Mouse (Mus musculus) layer of hippocampus, adult 8-10 months (tissue): ENCODE results near the gene Cct2. TPM values are rescaled to one million over a fixed set of nuclear protein-coding genes. Genes with fewer than 3 reads are reported as not detected.
"Not testable (repeated sequence)": the region's sequence is repeated elsewhere in the genome, so short reads cannot be mapped to it uniquely, and the experiment has no call there.

Experiments used
- DNase-seq, 2 experiments: peaks; one replicate each; pipeline ENCODE4 v3.0.0; 2022; ENCODE audit warnings: low spot score in 2 of 2
- total RNA-seq, 4 experiments: library from RNA; stranded (reverse); gene quantifications; 2 replicates each; pipeline ENCODE4 v1.2.4; 2022

Gene Cct2
- total RNA-seq, 4 experiments from 2014 or later: 161 to 170 (median 162) TPM

DNA sequence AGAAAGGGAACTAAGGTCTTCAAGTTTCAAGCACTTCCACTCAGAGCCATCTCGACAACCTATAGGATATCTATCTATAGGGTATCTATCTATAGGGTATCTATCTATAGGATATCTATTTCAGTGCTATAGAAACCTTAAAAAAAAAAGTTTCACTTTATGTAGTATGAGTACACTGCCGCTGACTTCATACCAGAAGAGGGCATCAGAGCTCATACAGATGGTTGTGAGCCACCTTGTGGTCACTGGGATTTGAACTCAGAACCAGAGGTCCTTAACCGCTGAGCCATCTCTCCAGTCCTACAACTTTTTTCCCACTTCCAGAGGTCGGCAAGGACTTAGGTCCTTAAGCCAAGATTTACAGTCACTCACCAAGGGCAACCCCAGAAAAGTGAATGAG is 7.9 kb downstream of the Cct2 start:
- no peak for DNase-seq

DNA sequence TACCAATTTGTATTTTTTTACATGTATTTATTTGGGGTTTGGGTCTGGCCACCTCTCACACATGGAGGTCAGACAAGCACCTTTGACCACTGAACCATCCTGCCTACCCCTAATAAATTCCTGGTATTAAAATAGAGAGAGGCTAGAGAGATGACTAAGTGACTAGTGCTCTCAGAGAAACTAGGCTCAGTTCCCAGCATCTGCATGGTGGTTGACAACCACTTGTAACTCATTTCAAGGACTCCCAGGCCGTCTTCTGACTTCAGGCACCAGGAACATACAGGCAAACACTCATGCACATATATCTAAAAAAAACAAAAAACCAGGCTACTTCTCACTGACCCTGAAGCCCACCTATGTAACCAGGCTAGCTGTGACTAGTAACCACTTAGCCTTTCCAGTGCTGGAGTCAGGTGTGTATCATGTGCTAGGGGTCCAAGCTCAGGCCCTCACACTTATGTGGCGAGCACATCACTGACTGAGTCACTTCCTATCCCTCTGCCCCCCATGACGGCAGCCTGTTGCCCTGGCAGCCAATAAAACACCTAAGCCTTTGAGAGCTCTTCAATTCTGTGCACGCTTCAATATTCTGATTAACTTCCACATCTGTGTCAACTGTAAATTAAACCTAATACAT is 13.5 kb downstream of the Cct2 start:
- DNase-seq: no peak

DNA sequence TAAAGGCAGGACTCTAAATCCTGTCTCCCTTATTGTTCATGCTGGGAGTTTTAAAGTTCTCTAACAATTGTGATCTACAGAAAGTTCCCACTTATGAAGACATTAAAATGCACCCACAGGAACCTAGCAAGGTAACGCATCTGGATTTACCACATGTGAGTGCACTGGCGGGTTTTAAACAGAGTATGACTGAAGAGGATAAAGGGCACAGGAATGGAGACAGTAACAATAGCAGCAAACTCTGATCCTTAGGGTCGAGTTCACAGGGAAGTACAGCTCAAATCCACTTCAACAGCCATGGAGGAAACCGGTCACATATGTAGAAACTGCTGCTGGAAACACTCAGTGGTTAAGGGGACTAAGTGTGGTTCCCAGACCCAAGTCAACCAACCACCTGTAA is 14.4 kb downstream of the Cct2 start:
- DNase-seq: no peak

DNA sequence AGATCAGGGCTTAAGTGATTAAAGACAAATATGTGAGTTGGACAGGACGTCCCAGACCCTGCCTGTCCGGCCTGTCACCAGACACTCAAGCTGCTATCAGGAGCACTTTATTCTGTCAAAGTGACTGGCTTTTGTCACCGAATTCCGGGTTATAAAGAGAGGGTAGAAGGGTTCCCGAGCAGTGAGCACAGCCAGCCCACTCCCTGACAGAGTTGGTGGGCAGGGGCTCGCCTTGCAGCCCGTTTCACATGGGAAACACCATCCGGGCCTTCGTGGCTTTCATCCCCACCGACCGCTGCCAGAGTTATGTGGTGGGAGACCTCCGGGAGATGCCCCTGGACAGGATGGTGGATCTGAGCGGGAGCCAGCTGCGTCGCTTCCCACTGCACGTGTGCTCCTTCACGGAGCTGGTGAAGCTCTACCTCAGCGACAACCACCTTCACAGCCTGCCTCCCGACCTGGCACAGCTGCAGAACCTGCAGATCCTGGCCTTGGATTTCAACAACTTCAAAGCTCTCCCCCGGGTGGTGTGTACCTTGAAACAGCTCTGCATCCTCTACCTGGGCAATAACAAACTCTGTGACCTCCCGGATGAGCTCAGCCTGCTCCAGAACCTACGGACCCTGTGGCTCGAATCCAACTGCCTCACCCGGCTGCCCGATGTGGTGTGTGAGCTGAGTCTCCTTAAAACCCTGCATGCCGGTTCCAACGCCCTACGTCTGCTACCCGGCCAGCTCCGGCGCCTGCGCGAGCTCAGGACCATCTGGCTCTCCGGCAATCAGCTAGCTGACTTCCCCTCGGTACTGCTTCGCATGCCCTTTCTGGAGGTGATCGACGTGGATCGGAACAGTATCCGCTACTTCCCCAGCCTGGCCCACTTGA is 18.2 kb downstream of the Cct2 start, which contains the start of gene Lrrc10:
TSS of gene Lrrc10 (plus strand) at position 167 of the 882 bp plus-strand sequence.
- DNase-seq: peak; percentile 32 to 62

DNA sequence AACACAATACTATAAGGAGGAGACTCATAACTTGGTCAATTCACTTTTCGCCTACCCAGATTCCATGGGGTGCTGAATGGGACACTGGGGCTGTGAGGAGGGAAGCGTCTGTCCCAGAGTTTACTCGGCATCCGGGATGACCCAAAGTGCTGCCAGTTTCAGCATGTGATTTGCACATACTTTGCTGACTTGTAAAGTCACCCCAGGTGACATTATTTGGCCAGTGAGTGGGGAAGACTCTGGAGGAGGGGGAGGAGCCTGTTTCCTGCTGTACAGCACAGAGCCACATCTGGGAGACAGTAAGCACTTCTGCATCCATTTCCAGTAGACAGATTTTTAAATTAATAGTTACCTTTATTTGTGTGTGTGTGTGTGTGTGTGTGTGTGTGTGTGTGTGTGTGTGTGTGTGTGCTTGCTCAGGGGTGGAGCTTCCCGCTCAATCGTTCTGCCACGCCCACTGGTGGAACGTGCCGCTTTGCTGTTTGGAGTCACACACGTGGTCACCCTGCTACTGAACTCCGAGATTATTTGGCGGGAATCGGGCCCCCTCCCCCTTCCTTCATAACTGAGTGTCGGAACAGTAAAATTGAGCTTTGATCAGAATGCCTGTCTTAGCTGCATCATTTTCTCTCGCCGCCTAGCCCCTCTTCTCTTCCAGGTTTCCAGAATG is 20.0 kb downstream of the Cct2 start:
- not testable (repeated sequence) for DNase-seq

DNA sequence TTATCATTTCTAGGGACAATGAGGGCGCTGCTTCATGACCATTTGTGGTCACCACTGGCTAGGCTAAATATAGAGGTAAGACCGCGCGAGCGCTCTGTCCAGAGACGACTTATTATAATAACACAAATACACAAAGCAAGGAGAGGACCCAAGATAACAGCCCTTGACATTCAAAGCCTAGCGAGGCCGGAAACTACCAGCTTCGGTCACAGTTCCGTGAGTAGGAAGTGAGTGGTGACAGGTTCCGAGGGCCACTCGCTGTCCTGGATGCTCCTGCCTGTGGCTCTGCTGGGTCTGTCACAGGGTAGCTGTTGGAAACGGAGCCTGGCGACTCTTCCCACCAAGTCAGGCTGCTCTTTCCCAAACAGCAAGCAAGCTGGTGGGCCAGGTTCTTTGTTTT is 21.3 kb downstream of the Cct2 start:
- DNase-seq: no peak

DNA sequence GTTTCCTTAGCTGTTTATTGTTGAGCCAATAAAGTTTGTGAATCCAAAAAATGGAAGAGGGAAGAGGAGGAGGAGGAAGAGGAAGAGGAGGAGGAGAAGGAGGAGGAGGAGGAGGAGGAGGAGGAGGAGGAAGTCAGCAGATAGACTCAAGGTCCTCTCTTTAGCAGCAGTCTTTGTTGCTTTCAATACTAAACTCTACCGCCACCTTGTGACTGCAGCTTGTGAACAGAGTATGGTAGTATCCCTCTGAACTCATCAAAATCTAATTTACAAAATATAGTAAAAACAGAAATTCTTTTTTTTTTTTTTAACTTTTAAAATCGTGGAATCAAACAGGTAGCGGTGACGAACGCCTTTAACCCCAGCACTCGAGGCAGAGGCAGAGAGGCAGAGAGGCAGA is 23.3 kb downstream of the Cct2 start:
- no peak for DNase-seq

DNA sequence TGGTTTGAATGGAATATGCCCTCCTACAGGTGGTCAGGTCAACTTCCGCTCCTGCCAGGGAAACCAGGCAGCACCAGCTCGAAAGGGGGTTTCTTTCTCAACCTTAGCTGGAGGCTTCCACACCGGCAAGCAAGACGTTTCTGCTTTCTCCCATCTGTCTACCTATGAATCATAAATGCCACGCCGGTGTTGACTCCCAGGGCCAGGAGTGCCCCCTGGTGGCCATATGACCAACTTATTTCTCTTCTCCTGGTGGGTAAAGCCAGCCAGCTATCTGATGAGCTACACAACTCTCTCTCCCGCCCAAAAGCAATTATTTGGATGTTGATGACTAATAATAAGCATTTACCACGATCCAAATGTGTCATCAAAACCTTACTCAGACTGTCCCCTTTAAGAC is 29.8 kb downstream of the Cct2 start:
- peak; percentile 59 to 78 for DNase-seq

DNA sequence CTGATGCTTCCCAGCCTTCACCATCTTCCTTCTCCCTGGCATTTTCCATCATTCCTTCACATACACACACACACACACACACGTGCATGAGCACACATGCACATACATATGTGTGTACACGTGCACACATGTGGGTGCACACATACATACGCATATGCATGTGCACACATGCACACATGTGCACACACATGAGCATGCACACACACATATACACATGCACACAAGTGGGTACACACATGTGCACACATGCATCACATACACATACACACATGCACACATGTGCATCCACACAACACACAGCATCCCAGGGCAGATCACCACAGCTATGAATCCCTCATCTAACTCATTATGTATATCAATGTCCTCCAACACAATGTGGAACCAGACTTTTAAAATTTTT is 32.5 kb downstream of the Cct2 start:
- no peak for DNase-seq

DNA sequence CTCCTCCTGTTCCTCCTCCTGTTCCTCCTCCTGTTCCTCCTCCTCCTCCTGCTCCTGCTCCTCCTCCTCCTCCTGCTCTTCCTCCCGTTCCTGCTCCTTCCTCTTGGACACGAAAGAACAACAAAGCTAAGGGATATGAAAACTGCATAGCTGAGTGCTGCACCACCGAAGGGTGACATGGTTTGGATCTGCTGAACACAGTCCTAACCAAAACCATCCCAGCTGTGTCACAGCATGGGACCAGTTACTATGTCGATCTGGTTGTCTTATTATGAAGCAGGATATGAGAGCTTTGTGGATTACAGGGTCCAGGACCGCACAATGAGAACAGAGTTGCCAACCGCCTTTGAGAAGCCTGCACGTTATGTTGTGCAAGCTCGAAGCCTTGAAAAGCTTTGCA is 37.4 kb downstream of the Cct2 start:
- no peak for DNase-seq

DNA sequence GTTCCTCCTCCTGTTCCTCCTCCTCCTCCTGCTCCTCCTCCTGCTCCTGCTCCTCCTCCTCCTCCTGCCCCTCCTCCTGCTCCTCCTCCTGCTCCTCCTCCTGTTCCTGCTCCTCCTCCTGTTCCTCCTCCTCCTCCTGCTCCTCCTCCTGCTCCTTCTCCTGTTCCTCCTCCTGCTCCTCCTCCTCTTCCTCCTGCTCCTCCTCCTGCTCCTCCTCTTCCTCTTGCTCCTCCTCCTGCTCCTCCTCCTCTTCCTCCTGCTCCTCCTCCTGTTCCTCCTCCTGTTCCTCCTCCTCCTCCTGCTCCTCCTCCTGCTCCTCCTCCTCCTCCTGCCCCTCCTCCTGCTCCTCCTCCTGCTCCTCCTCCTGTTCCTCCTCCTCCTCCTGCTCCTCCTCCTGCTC is 37.8 kb downstream of the Cct2 start:
- not testable (repeated sequence) for DNase-seq

DNA sequence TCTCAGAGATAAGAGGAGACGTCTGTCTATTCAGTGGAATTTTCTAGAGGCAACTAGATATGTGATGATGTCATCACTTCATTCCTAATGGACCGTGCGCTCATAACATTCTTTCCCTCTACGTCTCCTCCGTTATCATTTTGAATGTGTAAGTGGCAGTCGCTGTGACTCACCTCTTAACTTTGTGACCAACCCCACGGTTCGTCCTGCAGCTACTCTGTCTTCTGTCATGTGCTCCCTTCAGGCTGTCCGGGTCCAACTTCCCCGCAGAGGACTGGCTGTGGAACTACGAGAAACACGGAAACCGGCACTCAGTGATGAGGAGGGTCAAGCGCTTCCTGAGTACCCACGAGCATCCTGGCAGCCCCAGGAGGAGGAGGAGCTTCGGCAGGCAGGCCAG is 39.9 kb downstream of the Cct2 start:
- DNase-seq: no peak

DNA sequence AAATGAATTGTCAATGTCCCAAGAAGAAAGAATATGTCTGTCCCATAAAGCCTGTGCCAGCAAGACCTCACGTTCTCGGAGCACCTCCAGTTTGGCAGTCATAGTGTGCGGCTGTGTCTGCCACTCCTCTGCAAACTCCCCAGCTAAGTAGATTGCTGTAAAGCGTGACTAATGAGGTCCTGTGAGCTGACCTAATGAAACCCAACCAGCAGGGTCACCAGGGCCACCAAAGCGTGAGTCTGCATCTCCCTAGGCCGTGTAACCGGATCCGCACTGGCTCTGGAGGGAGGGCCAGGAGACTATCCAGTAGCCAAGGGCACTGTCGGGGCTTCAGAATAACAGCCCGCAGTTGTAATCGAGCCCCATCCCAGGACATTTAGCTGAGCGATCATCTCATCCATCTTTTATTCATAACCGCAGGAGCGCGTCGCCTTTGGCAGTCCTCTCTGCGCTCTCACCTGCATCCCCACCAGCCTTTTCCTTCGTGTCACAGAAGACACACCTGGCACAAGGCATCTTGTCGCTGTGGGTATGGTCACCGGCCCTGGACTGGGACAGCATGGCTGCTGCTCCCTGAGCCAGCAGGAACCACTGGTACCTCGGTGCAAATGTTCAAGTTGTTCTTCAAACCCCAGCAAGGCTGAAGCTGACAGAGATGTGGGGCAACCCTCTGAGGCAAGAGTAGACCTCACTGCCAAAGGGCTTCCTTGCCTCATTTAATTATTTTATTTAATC is 42.4 kb downstream of the Cct2 start:
- DNase-seq: no peak

DNA sequence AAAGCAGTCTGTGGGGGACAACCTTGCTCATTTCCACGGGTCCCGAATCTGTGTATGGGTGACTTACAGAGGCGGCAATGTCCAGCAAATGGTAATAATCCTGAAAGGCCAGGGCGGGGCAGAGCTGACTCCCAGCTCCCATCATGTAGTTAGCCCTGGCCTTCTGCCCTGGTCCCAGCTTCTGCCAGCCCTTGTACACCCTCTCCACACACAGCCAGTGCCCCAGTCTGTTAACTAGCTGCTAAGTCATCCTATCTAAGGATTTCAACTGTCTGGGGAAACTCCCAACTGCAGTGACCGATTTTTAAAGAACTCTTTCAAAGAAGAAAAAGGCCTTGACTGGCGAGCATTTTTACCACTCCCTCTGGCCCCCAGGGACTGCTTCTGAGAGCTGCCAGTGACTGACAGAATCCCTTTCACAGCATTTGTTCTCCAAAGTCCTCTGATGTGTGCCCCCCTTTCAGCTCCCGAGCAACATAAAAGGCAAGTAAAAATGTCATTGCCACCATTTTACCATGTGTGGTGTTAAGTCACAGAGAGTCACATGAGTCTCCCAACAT is 45.3 kb downstream of the Cct2 start:
- DNase-seq: no peak

DNA sequence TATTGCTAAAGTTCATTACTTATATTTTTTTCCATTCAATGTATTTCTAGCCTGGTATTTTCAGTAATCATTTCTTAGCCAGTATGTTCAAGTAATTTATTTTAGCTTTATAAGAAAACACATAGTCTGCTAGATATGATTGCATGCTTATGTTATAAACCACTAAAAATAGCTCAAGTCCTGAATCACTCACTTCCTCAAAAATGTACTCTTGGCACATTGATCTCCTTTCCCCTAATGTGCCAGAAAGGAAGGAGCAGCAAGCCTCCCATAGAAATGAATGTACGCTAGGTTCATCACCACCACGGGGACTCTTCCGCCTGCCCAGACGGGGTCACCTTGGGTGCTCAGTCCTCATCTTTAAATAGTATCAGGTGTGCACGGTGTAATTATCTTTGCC is 49.0 kb downstream of the Cct2 start:
- DNase-seq: no peak

DNA sequence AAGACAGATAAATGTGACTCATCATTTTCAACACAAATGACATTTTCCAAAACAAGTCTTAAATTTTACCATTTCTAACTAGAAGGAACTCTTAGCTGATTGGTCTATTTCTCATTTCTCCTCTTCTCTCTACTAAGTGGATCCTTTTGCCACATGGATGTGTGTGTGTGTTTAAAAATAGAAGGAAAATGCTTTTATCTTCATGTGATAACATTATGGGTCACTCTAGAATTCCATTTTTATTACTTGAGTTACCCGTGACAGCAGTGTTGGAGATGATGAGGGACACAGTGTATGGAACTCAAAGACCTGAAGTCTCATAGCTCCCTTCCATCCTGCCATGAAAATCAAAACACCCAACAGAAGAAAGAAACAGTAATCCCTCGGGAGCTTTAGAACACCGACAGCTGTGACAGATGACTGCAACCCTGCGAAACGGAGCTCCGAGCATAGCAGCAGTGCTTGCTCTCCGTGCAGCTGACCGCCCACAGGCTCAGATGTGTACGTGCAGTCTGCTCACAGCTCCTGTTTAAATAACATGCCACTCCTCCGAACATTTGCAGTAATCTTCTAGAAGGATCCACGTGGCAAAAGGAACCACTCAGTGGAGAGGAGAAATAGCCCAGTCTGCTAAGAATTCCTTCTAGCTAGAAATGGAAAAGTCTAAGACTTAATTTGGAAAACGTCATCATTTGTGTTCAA is 49.8 kb downstream of the Cct2 start:
- DNase-seq: peak; percentile 32 to 51

DNA sequence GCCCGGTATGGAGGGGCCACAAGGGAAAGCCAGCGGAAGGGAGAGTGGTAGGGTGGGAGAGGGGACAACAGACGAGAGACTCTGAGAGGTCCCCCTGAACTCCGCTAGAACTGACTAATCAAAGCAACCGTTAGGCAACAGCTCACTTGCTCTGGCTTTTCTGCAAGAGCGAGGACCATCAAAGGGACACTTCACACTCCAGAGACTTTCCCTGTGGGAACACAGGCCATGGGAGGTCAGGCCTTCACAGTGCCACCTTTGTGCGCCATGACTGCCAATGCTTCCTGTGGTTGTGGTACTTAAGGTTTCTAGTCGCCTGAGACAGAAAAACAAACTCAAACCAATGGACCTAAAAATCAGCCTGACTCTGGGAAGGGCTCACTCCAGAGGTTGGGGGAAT is 52.6 kb downstream of the Cct2 start:
- DNase-seq: no peak

DNA sequence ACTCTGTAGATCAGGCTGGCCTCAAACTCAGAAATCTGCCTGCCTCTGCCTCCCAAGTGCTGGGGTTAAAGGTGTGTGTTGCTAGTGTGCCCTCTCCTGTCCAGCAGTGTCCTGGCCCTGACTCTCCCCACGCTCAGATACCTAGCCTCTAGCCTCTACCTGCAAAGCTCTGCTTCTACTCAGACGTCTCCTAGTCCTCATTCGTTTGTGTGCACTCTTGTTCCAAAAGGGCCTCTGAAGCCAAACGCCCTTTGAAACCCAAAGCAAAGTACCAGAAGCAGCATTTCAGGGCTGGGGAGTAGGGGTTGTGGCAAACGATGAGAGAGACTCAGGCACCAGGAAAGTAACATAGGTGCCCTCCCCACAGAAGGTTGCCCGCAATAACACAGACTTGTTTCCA is 53.9 kb downstream of the Cct2 start:
- no peak for DNase-seq

DNA sequence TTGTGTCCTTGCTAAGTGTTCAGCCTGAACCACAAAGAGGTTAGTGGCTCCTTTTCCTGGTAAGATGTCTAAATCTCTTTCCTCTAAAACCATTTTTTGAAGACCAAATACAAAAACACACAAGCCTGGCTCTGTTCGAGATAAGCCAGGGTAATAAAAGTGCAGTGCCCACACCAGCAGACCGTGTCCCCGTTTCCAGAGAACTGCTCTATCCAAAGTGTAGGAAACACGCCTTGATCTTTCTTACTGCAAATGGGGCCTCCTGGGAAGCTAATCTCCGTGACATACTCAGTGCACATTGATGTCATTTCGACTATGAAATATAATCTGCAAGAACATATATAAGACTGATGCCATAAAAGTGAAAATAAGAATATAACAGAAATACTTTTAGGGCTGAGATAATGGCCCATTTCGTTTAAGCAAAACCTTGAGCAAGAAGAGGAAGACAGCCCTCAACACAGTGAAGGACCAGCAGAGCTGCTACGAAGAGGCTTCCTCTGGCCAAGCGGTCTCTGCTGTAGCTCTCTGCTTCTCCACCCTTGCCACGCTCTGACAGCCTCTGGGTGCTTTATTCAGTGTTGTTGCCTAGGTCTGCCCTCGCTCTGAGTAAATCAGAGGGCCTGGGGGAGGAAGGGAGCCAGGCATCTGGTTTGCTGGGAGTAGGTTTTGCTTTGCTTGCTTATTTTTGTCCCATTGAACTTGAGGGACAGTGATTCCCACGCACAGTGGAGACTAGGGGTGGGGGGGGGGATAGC is 57.7 kb downstream of the Cct2 start:
- no peak for DNase-seq

DNA sequence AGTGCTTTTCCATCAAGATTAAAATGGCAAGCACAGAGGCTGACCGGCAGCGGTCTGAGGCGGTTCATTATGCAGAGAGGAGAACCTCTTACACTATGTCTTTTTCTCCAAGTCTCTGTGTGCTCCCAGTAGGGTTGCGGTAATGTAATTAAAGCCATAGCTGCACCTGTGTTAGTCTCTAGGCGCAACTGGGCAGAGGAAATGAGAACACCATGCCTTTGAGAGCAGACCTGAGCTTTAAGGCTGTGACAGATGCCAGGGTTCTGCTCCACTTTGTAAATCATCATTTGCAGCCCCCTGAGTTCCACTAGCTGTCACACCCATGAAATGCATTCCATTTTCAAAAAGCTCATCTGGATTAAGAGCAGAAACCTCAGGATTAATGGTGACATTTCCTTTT is 58.9 kb downstream of the Cct2 start:
- DNase-seq: no peak
